Mouse (Mus musculus): ENCODE data around the gene Inip. TPM values are rescaled to one million over a fixed set of nuclear protein-coding genes. Genes with fewer than 3 reads are reported as not detected.

Gene Inip
- total and polyA plus RNA-seq, 2 experiments from 2014 or later: 17.3 to 25.2 TPM

DNA sequence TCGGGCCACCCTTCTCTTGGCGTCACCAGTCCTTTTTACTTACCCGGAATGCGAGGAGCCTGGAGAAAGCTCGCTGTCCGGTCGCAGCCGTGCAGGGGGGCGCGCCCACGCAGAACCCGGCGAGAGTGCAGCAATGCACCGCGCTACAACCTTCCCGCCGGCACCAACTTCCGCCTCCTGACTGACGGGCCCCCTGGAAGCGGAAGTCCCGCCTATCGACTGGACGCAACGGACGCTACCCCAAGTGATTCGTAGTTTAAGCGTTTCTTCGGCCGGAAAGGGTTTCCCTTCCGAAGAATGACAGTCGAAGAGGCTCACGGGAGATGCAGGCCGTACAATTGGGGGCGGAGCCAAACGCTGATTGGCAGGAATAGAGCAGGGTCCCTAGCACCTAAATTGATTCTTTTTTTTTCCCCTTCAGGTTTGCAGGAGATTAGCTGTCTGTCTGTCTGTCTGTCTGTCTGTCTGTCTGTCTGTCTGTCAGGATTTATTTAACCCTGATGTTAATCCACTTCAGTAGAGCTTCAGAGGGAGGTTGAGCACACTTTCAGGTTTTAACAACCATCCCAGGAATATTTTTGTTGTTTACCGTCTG, 17.6 kb downstream of the Inip start:
- H3K27ac ChIP-seq (ENCODE audit: low read depth): peak overlapping the region; percentile 82
- H3K4me2 ChIP-seq (ENCODE audit: low read depth, low read length): peak overlapping the region; percentile 94
- peak overlapping the region; percentile 86 for H3K9ac ChIP-seq (replicated peaks; ENCODE audit: low read depth, low read length)
- WGBS: under 1% methylated on average over 33 of the region's 36 CpGs
- peak overlapping the region; percentile 99 for H3K4me3 ChIP-seq (ENCODE audit: low read depth, low read length)
- ATAC-seq (ENCODE audit: insufficient read depth, low read depth): peak; percentile 94
- H3K27me3 ChIP-seq (ENCODE audit: control insufficient read depth, insufficient read depth, low read length): no peaks in the 10 kb centered on the region
- no peaks in the 10 kb centered on the region for H3K36me3 ChIP-seq (replicated peaks; ENCODE audit: control insufficient read depth, insufficient read depth, low read length)
- DNase-seq (ENCODE audit: low spot score): peak; percentile 98
- TF ChIP-seq CTCF (IDR thresholded peaks at IDR 0.05; ENCODE audit: low read depth) (no peak), EP300 (IDR thresholded peaks at IDR 0.05; ENCODE audit: low read depth) (no peak)
- H3K4me1 ChIP-seq (ENCODE audit: control insufficient read depth, insufficient read depth): peaks cover 4% of the 10 kb centered on the region; the same call in 1 of the 2 replicates
- no peaks in the 10 kb centered on the region for H3K9me3 ChIP-seq (replicated peaks; ENCODE audit: control insufficient read depth, low read length)

DNA sequence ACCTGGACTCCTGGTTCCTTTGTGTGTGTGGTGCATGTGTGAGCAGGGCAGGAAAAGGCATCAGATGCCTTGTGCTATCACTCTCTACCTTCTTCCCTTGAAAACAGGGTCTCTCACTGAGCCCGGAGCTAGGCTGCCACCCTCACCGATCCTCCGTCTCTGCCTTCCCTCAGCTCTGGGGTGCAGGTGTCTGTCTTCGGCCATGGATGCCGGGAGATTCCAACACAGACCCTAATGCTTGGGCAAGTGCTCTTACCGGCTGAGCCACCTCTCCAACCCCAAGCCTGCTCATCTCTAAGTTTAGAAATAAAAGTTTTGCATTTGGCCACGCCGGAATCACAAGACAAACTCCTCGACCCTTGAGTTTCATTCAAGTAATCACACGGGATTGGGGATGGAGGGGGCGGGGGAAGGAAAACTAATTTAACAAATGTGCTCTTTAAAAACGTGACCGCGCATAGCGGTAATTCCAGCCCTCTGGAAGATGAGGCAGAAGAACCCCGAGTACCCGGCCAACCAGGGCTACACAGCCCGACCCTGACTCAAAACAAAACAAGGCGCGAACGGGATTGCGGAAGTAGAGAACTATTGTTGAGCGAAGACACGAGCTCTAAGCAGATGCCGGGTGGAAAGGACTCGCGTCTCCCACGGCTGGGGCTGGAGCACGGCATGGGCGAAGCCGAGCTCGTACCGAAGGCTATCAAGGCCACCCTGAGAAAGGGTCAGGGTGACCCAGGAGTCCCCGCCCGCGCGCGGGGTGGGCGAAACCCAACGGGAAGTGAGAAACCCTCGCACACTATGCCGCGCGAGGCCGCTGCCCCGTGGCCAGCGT, 18.3 kb downstream of the Inip start:
- Histone ChIP-seq H3K27me3 (ENCODE audit: control insufficient read depth, insufficient read depth, low read length) (no peaks in the 10 kb centered on the region), H3K36me3 (replicated peaks; ENCODE audit: control insufficient read depth, insufficient read depth, low read length) (no peaks in the 10 kb centered on the region), H3K4me2 (ENCODE audit: low read depth, low read length) (peak overlapping the region; percentile 94), H3K4me3 (ENCODE audit: low read depth, low read length) (peak overlapping the region; percentile 99), H3K27ac (ENCODE audit: low read depth) (peak overlapping the region; percentile 82), H3K4me1 (ENCODE audit: control insufficient read depth, insufficient read depth) (peaks cover 4% of the 10 kb centered on the region; the same call in 1 of the 2 replicates), H3K9ac (replicated peaks; ENCODE audit: low read depth, low read length) (peak overlapping the region; percentile 86), H3K9me3 (replicated peaks; ENCODE audit: control insufficient read depth, low read length) (no peaks in the 10 kb centered on the region)
- ATAC-seq (ENCODE audit: insufficient read depth, low read depth): peak; percentile 45
- TF ChIP-seq EP300 (IDR thresholded peaks at IDR 0.05; ENCODE audit: low read depth) (no peak), CTCF (IDR thresholded peaks at IDR 0.05; ENCODE audit: low read depth) (no peak)
- DNase-seq (ENCODE audit: low spot score): no peak
- under 1% methylated on average over 47 of the region's 47 CpGs for WGBS

DNA sequence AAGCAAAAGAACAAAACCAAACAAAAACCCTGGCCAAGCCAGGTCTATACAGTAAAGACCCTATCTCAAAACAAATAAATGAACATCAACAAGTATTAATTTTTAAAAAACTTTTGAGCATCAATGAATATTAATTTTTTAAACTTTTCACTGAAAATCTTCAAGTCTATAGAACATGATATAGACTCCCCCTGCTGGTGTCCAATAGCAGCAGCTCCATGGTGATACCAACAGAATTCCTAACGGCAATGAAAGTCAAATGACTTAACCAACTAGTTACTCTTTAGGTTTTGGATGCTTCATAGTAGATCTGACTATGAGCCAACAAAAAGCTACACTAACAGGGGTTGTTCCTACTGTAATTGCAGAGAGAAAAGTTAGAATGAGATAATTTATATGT, 20.8 kb downstream of the Inip start:
- H3K27ac ChIP-seq (ENCODE audit: low read depth): no peak overlapping the region
- H3K27me3 ChIP-seq (ENCODE audit: control insufficient read depth, insufficient read depth, low read length): no peaks in the 10 kb centered on the region
- no peak overlapping the region for H3K9ac ChIP-seq (replicated peaks; ENCODE audit: low read depth, low read length)
- WGBS: 2% methylated on average over 1 of the region's 1 CpGs
- no peaks in the 10 kb centered on the region for H3K36me3 ChIP-seq (replicated peaks; ENCODE audit: control insufficient read depth, insufficient read depth, low read length)
- no peaks in the 10 kb centered on the region for H3K9me3 ChIP-seq (replicated peaks; ENCODE audit: control insufficient read depth, low read length)
- H3K4me2 ChIP-seq (ENCODE audit: low read depth, low read length): no peak overlapping the region
- ATAC-seq (ENCODE audit: insufficient read depth, low read depth): no peak
- peaks cover 9% of the 10 kb centered on the region; the same call in 1 of the 2 replicates for H3K4me1 ChIP-seq (ENCODE audit: control insufficient read depth, insufficient read depth)
- DNase-seq (ENCODE audit: low spot score): no peak
- TF ChIP-seq CTCF (IDR thresholded peaks at IDR 0.05; ENCODE audit: low read depth) (peak; percentile 52), EP300 (IDR thresholded peaks at IDR 0.05; ENCODE audit: low read depth) (no peak)
- no peak overlapping the region for H3K4me3 ChIP-seq (ENCODE audit: low read depth, low read length)

DNA sequence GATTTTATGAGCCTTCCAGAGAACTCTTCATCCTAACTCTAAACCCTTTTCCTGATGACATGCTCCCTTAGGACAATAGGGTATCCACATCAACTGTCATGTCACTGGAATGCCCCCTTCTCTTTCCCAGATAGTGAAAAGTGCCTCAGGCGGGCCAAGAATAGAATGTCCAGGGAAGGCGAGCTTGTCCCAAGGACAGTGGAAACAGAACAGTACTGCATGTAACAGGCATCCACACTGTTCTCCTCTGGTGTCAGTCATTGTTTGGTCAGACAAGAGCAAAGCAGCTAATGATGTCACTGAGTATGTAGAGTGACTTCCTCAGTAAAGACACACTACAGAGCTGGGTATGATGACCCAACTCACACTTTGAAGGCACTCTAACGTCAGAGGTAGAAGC, 23.6 kb downstream of the Inip start:
- peak; percentile 33 for DNase-seq (ENCODE audit: low spot score)
- Histone ChIP-seq H3K4me2 (ENCODE audit: low read depth, low read length) (no peak overlapping the region), H3K9me3 (replicated peaks; ENCODE audit: control insufficient read depth, low read length) (no peaks in the 10 kb centered on the region)

DNA sequence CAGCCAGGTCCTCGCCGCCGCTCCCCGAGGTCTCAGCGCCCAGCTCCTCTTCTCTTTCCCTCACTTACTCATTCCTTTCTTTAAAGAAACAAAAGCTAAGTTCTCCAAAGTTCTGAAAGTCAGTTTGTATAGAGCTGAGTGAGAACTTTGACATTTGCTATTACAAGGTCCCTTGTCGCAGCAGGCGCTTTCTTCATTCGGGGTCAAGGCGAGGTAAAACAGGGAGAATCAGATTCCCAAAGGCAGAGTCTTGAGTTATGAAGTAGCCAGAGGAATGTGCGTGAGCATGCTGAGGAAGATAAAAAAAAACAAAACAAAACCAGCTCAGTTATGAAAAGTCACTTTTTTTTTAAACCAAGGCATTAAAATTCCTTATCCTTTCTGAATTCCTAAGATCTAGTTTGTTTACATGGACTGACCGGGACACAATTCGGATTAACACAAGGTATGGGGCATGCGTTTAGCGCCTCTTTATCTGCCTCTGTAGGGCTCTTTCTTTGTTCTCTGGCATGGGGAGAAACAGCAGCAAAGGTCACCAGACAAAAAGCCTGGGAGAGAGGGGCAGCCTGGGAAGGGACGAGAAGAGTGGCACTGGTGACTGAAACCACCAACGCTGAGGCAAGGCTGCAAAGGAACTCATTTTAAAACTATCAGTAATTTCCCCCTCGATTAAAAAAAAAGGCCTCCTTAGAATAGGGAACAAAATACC, 29.1 kb downstream of the Inip start:
- TF ChIP-seq CTCF (IDR thresholded peaks at IDR 0.05; ENCODE audit: low read depth) (no peak), EP300 (IDR thresholded peaks at IDR 0.05; ENCODE audit: low read depth) (no peak)
- no peaks in the 10 kb centered on the region for H3K4me1 ChIP-seq (ENCODE audit: control insufficient read depth, insufficient read depth)
- no peak overlapping the region for H3K4me3 ChIP-seq (ENCODE audit: low read depth, low read length)
- H3K27ac ChIP-seq (ENCODE audit: low read depth): peak overlapping the region; percentile 60
- 58% methylated on average over 17 of the region's 17 CpGs for WGBS
- H3K27me3 ChIP-seq (ENCODE audit: control insufficient read depth, insufficient read depth, low read length): no peaks in the 10 kb centered on the region
- DNase-seq (ENCODE audit: low spot score) (no peak), ATAC-seq (ENCODE audit: insufficient read depth, low read depth) (no peak)
- no peaks in the 10 kb centered on the region for H3K9me3 ChIP-seq (replicated peaks; ENCODE audit: control insufficient read depth, low read length)
- H3K9ac ChIP-seq (replicated peaks; ENCODE audit: low read depth, low read length): no peak overlapping the region
- H3K36me3 ChIP-seq (replicated peaks; ENCODE audit: control insufficient read depth, insufficient read depth, low read length): peaks cover 44% of the 10 kb centered on the region
- H3K4me2 ChIP-seq (ENCODE audit: low read depth, low read length): no peak overlapping the region

More for the DNA sequence above, 23.6 kb downstream of the Inip start:
- no peak overlapping the region for H3K4me3 ChIP-seq (ENCODE audit: low read depth, low read length)
- H3K27ac ChIP-seq (ENCODE audit: low read depth): peak overlapping the region; percentile 73
- peaks cover 8% of the 10 kb centered on the region; the same call in 1 of the 2 replicates for H3K4me1 ChIP-seq (ENCODE audit: control insufficient read depth, insufficient read depth)
- WGBS: 27% methylated on average over 3 of the region's 3 CpGs
- H3K9ac ChIP-seq (replicated peaks; ENCODE audit: low read depth, low read length): no peak overlapping the region
- H3K27me3 ChIP-seq (ENCODE audit: control insufficient read depth, insufficient read depth, low read length): no peaks in the 10 kb centered on the region
- ATAC-seq (ENCODE audit: insufficient read depth, low read depth): peak; percentile 85
- peaks cover 20% of the 10 kb centered on the region for H3K36me3 ChIP-seq (replicated peaks; ENCODE audit: control insufficient read depth, insufficient read depth, low read length)
- no peak for TF ChIP-seq CTCF (IDR thresholded peaks at IDR 0.05; ENCODE audit: low read depth)
- TF ChIP-seq EP300 (IDR thresholded peaks at IDR 0.05; ENCODE audit: low read depth): no peak
